Mouse (Mus musculus) lung, postnatal 4 days (tissue): ENCODE data around the gene Cpne9.

Experiments
- DNase-seq, 2 experiments: peaks; one replicate each; pipeline ENCODE4 v3.0.0; 2021

The Cpne9 gene

DNA sequence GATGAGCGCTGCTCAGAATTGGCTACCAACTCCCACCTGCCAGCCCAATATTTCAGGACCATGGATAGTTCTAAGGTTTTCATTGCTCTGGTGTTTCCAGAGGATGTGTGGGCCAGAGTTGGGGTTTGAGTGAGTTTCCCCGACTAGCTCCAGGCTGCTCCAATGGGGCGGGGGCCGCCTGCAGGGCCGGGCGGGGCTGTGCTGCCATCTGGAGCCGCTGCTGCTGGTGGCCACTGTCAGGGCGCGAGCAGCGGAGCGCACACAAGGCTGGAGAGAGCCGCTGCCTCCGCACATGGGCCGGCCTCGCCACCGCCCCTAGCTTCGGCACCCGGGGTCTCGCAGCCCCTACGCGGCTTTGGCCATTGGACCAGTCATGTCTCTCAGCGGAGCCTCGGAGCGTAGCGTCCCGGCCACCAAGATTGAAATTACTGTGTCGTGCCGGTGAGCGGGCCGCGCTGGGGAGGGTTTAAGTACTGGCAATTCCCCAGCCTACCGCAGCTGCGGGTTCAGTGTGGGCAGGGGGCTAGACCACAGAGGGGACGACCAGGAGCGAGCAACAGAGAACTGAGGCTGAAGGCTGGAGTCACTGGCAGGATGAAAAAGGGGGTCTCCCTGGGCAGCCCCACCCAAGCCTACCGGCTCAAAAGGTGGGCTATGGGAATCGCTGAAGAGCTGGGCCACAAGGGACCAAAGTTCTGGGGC lies at the start of gene Cpne9:
Gene Cpne9 (plus strand): TSS at position 207 of the 702 bp plus-strand sequence.
- peak in 1 of 2 experiments; percentile 29 for DNase-seq

DNA sequence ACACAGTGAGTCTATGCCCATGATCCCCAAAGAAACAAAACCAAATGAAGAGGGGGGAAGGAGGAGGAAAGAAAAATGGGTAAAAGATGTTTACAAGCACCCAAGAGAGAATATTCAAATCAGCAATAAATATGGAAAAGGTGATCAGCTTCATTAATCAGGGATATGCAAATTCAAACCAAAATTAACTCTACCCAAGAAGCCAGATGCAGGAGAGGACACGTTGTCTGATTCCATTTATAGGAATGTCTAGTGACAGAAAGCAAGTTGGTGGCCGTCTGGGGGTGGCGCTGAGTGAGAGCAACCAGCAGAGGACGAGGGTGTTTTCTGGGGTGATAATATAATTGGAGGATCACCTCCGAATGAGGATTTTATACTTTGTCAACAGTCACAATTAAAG lies 47.0 kb upstream of the Cpne9 start:
- no peak for DNase-seq

DNA sequence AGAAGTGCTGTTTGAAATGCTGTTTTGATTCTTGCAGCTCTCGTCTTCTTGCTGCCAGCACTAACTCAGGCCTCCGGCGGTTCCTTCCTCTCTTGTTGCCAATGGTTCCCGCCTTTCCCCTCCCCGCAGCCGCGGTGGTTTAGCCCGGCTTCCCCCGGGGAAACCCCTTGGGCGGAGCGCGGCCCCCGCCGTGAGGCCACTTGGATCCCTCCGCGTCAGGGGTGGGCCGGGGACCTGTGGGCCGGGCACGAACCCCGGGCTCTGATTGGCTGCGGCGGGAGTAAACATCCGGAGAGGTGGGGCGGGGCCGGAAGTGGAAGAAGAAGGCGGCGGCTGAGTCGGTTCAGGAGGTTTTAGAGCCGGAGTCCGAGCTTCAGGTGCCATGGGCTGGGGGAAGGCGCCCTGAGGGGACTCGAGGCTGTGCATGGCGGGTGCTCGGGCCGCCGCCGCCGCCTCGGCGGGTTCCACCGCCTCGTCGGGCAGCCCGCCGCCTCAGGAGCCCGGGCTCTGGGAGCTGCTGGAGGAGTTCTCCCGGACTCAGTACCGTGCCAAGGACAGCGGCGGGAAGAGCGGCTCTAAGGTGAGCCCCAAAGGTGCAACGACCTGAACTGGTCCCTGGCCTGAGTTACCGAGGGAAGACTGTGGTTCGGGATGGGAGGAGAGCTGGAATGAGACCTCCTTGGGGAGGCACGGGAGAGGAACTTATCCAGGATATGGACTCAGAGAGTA lies 44.4 kb upstream of the Cpne9 start, which contains the start of gene Mtmr14:
Gene Mtmr14 (plus strand): TSS at position 302 of the 729 bp plus-strand sequence.
- peak; percentile 99 for DNase-seq

DNA sequence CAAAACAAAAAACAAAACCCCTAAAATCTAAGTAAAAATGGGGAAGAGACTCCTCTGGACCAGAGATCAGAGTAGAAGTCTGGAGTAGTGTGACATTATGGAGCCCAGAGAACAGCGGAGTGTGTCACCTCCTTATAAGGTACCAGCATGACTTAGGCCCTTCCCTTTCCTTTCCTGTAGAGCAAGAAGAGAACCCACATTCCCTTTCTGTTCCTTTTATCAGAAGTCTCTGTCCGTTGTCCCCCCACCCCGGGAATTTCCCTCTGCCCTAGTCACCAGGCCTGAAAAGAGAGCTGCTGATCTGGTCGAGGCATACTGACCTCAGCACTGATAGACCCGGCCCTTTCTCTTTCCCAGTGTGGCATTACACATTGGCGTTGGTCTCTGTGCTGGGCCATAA lies 43.7 kb upstream of the Cpne9 start:
- peak in 1 of 2 experiments; percentile 16 for DNase-seq

DNA sequence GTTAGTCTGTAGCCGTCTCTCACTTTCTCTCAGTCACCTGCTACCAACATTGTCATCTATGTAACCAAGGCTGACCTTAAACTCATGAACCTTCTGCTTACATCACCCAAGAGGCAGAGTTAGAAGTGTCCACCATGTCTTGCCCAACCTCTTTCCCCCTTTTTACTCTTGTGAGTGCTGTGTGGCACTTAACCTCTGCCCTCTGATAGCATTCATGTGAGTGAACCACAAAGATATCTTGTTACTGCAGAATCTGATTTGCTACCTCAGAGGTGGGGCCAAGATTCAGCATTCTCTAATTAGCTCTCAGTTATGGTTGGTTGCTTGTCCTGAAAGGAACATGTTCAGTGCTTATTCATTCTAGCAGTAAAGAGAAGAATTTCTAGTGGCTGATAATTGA lies 39.4 kb upstream of the Cpne9 start:
- no peak for DNase-seq

GRCm38 (mm10) chr6:113245585-113245984 lies 36.5 kb upstream of the Cpne9 start:
- no peak for DNase-seq

GRCm38 (mm10) chr6:113250786-113251185 lies 31.3 kb upstream of the Cpne9 start:
- no peak for DNase-seq

DNA sequence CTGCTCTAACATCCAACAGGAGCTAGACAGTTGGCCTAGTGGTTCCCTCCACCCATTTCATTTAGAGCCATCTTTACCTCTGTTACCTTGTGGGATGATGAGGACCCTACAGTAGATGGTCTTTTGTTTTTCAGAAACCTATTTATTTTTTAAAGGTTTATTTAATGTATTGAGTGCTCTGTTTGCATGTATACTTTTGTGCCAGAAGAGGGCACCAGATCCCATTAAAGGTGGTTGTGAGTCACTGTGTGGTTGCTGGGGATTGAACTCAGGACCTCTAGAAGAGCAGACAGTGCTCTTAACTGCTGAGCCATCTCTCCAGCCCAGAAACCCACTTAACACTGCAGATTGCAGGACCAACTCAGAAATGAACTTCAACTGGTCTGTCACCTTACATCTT lies 30.2 kb upstream of the Cpne9 start:
- DNase-seq = no peak

- DNase-seq = no peak
These were observed 27.2 kb upstream of the Cpne9 start for GRCm38 (mm10) chr6:113254899-113255298.

DNA sequence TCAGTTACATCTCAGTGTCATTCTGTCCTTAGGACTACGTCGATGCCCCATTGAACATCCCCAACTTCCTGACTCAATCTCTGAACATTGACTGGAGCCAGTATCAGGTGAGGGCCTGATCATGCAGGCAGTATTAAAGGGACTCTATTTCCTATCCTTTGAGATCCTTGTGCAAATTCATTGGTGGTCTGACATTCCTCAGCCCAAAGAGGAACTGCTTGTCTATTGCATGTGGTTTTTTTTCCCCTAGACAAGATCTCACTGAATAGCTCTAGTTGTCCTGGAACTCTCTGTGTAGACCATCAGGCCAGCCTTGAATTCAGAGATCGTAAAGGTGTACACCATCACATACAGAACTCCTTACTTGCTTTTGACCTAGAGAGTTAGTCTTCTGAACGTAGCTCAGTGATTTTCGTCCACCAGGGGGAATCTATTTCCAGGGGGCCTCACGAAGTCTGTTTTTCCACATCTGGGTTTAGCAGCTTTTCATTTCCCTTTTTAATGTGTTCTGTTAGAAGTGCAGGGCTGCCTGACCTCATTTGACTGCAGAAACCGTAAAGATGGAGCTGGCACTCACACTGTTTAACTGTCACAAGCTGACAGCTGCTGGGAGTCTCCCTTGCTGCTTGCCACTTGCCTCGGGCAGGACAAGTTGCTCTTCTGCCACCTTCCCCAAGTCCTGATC lies 20.8 kb upstream of the Cpne9 start:
- DNase-seq = no peak

- DNase-seq = no peak
These were observed 18.6 kb upstream of the Cpne9 start for GRCm38 (mm10) chr6:113263531-113263930.

GRCm38 (mm10) chr6:113264429-113264828 lies 17.7 kb upstream of the Cpne9 start:
- no peak for DNase-seq

DNA sequence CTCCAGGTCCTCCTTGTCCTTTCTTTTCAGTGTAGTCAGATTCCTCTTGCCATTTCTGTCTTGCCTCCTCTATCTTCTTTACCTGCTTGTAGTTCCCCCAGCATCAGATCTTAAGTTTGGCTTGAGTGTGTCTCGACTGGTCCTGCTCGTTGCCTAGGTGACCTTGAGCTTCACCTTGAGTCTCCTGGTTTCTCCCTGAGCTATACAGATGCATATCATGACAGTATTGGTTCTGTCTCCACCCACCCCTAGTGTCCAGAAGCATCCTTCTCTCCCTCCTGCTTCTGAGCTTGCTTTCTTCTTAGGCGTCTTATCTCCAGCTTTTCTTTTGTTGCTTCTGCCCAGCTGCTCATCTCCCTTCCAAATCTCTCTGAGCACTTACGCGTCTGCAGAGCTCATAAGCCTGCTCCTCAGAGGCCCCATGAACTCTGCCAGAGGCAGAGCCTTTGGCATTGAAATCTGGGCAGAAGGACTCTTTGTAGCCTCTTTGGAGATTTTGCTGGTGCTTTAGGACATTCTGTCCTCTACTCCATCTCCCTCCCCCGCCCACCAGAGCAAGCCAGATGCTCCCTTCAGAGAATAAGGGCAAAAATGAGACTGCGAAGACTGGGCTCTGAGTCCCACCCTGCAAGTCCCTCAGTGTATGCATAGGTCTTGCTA lies 15.0 kb upstream of the Cpne9 start:
- DNase-seq = no peak

GRCm38 (mm10) chr6:113267988-113268387 lies 14.1 kb upstream of the Cpne9 start:
- DNase-seq = no peak

DNA sequence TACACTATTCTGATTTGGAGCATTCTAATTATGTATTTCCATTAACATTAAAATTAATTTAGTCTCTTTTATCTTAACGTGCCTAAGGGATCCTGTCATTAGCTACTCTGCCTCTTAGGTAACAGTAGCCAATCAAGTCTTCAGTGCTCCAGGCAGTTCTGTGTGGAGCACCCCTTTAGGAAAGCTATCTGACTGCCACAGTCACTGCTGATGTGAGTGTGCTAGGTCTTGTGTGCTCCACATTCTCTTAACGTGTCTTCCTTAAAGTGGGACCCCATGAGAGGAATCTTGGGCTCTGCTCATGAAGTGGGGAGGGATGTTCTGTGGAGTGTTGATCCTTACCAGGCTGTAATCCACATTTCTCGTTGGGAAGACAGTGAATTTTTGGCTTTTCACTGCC lies 9.7 kb upstream of the Cpne9 start:
- no peak for DNase-seq

DNA sequence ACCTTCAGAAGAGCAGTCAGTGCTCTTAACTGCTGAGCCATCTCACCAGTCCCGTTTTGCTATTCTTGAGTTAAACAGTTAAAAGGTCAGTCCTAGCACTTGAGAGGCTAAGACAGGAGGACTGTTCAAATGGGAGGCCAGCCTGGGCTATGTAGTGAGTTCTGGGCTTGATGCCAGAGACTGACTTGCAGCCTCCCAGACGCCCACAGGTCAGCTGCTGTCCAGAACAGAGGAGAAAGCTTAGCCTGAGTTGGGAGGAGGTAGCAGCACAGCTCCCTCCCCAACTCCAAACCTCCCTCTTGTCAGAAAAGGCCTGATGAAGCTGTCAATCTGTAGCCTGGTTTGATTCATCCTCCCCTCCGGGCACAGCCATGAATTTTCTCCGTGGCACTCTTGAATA lies 5.3 kb upstream of the Cpne9 start:
- no peak for DNase-seq

- no peak for DNase-seq
These were observed 431 bp upstream of the Cpne9 start for GRCm38 (mm10) chr6:113281676-113282075.

- DNase-seq = peak in 1 of 2 experiments; percentile 24
These were observed 862 bp downstream of the Cpne9 start for GRCm38 (mm10) chr6:113282969-113283368.

- DNase-seq = no peak
These were observed 1.4 kb downstream of the Cpne9 start for GRCm38 (mm10) chr6:113283500-113283899.

GRCm38 (mm10) chr6:113284931-113285330 lies 2.8 kb downstream of the Cpne9 start:
- DNase-seq = no peak

DNA sequence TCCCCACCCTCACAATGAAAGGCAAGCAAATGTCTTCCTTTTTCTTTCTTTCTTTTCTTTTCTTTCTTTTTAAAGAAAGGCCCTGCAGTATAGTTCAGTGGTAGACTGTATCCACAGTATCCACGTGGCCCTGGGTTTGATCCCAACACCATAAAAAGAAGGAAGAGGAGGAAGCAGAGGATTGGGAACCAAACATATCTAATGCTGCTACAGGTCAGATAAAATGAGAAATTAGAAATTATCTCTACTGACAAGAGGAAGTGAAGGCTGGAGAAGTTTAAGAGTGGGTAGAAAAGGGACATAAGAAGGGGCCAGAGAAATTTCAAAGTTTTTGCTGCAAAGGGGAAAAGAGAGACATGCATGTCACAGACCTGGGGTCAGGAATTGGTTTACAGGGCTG lies 4.2 kb downstream of the Cpne9 start:
- no peak for DNase-seq

GRCm38 (mm10) chr6:113287236-113287635 lies 5.1 kb downstream of the Cpne9 start:
- no peak for DNase-seq

GRCm38 (mm10) chr6:113289346-113289745 lies 7.2 kb downstream of the Cpne9 start:
- no peak for DNase-seq
